Mouse (Mus musculus) NIH3T3 (cell line): Measurements from ENCODE around the gene Rnf24.
"Not testable (repeated sequence)": the region's sequence is repeated elsewhere in the genome, so short reads cannot be mapped to it uniquely, and the experiment has no call there.

Source experiments
- DNase-seq: peaks from one replicate; pipeline ENCODE4 v3.0.0-alpha.2; 2012; ENCODE audit warnings: low read depth

Rnf24 gene

DNA sequence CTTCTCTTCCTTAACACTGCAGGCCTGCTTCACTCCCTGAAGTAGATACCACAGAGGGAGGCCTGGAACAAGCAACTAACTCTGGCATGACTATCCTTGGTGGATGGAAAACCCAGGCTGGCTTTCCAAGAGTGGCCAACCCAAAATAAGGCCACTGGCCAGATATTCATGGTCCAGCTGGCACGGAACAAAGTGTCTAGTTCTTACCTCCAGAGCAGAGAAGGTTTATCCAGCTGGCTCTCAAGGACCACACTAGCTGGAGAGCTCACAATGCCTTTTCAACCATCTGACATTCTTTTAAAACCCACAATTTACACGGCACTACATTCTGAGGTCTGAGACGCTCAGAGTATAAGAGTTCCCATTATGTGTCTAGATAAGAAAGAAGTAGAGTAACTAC lies 8.2 kb downstream of the Rnf24 start:
- peak; percentile 21 for DNase-seq

DNA sequence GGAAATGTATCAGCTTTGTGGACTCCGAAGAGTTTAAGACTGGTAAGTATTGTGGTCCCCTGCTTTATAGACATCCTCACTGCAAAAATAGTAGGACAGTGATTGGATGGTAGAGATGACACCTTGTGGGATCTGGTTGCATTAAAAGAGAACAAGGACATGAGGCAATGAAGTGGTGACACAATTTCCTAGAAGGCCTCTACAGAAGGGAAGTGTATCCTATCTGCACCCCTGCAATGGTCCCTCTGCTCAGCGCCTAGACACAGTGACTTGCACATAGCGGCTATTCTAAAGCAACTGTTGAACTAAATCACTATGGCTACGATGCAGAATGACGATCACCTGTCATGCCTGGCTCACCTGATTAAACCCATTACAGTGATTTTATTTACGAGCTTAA lies 15.1 kb downstream of the Rnf24 start:
- DNase-seq, result no peak

DNA sequence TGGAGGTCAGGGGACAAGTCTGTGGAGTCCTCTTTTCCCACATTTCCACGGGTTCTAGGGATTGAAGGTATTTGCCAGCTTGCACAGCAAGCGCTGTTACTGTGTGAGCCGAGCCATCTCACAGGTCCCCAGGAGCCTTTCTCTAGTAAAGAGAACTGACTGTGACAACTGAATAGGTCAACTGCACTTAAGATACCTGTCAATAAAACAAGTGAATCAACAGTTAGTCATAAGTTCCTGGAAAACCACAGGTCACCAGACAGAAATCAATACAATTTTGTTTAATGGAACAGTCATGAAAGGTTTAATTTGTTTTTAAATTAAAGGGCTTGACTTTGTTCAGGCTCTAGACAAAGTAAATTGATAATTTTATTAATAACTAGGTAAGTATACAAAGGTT lies 22.1 kb downstream of the Rnf24 start:
- DNase-seq, result no peak

DNA sequence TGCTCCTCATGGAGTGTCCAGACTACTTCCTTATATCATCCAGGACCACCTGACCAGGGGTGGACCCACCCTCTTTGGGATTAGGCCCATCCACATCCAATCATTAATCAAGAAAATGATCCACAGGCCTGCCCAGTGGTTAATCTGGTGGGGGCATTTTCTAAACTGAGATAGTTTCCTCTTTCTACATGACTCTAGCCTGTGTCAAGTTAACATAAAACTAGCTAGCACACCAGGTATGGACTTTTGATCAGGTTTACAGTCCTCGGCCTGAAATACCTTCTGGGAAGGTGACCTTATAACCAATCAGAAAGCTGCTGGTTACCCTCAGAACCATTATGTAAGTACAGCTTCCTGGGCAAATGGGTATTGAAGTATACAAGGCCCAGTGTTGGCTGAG lies 23.7 kb downstream of the Rnf24 start:
- no peak for DNase-seq

DNA sequence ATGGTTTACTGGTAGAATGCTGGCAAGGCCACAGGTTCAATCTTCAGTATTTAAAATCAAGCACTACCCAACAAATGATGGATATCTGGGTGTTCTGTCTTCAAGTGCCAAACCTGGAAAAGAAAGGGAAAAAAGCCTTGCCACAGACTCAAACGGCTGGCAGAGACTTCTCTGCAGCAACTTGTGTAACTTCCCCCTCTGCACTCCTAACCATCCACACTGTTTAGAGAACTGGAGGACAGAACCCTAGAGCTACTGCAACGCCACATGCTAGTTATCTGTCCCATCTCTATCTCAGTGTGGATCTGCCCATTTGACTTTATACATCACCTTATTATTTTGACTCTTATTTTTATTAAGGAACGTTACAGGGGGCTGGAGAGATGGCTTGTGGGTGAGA lies 26.6 kb downstream of the Rnf24 start:
- DNase-seq, result no peak

DNA sequence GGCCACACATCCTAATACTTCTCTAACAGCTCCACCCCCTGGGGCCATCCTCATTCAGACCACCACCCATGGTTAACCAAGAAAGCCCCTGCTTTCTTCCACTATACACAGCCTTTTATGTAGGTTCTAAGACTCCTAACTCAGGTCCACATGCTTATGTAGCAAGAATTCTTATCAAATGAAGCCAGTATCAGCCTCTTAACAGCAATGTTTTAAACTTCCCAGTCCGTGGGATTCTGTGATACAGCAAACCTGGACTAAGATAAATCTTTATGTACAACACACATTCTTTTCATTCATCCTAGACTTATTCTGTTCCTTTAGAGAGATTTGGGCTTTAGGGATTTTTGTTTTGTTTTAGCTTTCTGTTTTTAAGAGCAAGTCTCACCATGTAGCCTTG lies 29.0 kb downstream of the Rnf24 start:
- DNase-seq, result no peak

DNA sequence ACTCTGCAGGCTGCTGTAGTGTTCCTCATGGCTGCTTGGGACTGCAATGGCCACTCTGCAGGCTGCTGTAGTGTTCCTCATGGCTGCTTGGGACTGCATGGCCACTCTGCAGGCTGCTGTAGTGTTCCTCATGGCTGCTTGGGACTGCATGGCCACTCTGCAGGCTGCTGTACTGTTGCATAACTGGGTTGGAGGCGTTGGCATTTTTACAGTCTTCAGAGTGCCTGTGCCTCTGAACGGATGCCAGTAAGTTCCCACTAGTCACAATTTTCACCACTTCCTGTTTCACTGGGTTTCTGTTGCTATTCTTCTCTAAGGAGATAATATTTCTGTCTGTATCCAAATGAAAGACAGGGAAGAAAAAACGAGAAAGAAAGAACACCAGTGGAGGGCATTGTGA lies 31.5 kb downstream of the Rnf24 start:
- peak; percentile 72 for DNase-seq

DNA sequence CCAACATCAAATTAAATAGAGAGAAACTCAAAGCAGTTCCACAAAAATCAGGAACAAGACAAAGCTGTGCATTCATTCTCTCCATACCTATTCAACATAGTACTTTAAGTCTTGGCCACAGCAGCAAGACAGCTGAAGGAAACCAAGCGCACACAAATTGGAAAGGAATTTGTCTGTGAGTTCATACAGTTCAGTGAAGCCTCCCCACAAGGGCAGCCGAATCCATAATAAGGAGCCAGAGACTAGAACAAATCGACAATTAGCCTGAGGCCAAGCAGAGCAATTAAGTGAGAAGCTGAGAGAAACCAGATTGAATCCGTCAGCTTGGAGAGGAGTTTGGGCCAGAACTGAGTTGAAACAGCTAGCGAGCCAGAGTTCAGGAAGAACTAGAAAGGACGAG lies 33.3 kb downstream of the Rnf24 start:
- DNase-seq, result no peak

DNA sequence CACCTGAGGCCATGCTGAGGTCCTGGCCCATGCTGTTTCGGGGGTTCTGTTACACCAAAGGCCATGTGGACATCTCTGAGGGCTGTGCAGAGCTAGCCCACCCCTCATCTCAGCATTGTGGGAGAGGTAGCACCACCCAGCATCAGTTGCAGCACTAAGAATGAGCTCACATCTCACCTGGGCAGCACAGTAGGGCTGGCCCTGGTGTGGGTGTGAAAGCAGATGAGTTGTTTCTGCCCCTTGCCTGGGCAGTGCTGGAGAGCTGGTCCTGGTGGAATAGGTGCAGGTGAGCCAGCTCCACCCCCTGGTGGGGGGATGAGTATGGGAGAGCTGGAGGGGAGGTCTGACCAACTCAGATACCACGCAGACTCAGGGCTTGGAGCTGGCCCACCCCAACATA lies 36.5 kb downstream of the Rnf24 start:
- DNase-seq, result no peak

DNA sequence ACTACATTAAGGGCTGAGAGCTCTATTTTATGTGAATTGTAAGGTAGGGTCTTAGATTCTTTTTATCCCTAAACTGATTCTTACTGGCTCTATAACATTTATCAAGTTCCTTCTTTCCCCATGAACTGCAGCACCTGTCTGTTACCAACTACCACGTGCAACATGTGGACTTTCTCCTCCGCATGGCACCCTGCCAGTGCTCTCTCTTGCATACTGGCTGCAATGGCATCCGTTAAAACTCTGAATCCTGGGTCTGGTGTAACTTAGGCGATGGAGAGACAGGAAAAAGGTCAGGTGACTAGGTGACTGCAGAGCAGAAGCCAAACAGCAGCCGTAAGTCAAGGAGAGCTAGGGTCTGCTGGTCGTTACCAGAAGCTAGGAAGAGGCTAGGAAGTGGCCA lies 43.4 kb downstream of the Rnf24 start:
- DNase-seq, result no peak

DNA sequence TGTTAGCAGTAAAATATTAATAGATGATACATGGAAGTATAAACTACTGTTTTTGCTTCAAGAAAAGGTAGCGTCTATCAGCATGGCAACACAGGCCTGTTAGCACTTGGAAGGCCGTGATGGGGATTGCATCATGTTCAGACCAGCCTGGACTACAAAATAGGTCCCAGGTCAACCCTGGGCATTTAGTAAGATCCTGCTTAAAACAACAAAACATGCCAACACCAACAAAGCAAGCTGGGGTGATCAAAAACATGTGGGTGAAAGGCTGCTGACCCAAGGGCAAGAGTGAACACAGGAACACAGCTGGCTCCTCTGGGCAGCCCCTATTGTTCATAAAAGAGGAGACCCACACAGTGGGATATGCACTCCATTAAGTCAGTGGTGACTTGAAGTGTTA lies 44.9 kb downstream of the Rnf24 start:
- no peak for DNase-seq

DNA sequence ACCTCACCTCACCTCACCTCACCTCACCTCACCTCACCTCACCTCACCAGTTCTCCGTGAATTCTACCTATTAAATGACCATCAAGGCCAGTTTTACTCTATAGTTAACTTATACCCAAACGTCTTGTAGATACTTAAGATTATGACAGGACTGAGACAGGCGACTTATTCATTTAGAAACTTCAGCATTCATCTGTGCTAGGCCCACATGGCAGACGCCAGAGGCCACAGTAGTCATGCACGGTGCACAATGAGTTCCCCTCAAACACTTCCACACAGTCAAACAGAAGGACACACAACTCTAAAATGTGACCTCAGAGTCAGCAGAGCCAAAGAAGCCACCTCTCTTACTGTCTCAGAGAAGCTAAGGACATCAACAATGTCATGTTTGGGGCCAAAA lies 45.3 kb downstream of the Rnf24 start:
- DNase-seq, result no peak

DNA sequence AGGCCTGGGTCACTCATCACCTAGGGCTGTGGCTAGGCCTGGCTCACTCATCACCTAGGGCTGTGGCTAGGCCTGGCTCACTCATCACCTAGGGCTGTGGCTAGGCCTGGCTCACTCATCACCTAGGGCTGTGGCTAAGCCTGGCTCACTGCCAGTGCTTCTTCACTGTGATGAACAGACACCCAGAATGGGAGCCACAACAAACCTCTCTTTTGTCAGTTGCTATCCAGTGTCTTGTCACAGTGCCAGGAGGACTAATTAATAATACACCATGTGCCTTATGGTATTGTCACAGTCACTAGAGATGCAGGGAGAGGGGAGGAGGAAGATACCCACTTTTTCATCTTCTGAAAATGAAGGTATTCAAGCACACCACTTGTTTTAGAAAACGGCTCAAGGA lies 47.5 kb downstream of the Rnf24 start:
- peak; percentile 55 for DNase-seq

DNA sequence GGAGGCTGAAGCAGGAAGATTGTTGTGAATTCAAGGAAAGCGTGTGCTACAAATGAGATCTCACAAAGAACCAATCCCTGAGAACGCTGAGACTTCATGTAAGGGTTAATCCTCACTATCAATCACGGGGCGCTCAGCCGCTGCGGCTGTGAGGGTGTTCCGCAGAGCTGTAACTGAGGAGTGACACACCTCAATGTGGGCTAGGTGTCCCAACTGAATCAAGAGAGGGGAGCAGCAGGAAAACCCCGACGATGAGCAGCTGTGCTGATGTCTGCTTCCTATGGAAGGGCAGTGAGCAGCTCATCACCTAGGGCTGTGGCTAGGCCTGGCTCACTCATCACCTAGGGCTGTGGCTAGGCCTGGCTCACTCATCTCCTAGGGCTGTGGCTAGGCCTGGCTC lies 48.2 kb downstream of the Rnf24 start:
- no peak for DNase-seq

DNA sequence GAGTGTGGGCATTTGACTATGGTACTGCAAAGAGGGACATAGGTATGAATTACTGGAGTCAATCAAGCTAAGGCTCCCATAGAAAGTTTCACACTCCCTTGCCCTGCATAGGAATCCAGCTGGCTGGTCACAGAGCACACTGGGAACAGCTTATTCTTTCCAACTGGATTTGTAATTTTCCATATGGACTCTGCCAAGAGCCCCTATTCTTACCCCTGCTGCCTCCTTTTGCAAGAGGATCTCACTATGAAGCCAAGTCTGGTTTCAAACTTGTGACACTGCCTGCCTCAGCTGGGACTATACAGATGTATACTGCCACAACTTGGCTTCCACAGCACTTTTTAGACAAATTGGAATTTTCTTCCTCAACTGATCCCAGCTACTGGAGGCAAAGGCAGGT lies 51.1 kb downstream of the Rnf24 start:
- no peak for DNase-seq

DNA sequence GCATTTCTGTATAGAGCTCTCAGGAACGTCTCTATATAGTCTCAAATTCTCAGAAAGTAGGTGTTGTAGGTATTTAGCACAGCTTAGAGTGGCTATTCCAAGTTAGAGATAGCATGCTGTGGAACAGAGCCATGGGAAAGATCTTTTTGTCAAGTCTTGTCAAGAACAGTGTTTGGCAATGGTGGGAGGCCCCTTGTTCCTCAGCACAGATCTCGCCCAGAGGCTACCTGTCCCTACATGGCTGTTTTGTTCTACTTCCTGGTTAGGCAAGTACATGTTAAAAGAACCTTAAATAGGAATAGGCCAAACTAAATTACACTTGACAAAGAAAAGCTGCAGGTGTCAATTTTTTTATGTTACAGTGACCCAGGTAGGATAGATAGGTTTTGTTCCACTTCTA lies 52.2 kb downstream of the Rnf24 start:
- no peak for DNase-seq

DNA sequence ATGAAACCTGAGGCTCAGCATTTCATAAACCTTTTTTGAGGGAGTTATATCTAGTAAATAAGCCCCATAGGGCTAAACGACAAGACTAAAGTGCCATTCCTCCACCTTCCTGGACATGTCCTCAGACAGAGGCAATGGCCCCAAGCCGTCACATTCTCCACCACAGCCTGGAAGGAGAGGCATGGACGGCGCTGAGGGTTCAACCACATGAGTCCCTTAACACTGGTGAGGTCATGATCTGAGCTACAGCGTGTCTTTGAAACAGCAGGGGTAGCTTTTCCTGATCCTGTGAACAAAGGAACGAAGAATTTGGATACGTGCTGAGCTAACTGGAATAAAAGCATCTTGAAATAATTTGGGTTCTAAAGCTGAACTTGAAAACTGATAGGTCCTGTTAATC lies 54.0 kb downstream of the Rnf24 start:
- not testable (repeated sequence) for DNase-seq

DNA sequence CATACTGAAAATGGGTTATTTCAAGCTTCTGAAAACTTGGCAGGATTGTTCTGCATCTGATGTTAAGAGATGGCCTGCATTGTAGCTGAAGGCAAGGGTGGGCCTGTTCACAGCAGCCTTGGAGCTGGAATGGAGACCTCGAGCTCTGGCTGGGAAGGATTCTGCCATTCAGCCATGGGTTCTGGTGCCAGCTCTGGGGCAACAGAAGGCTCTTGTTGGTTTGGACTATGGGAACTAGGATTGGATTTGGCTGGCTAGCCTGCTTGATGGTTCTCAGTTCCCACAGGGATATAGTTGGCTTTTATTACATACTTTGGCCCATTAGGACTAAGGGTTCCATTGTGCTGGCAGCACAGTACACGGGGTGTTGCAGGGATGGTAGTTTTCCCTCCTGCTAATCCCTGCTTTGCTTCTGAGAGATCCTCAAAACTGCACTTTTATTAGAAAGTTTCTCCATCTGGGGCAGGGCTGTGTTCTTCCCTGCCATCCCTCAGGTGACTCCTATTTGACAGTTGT lies 55.9 kb downstream of the Rnf24 start:
- no peak for DNase-seq

DNA sequence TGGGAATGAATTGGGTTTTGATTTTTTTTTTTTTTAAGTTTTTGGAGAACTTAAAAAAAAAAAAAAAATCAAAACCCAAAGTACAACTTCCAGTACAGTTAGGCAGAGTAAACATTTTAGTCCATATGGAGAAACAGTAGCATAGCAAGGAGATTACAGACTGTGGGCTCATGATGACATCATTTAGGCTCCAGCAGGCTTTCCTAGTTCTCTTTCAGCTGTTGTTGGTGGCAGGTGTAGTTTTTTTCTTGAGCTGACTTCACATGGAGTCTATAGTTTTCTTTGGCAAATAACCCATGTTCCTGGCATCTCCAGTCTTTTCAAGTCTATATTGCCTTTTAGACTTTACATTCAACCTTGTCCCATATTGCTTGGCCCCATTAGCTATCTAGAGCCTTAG lies 62.0 kb downstream of the Rnf24 start:
- DNase-seq, result no peak

DNA sequence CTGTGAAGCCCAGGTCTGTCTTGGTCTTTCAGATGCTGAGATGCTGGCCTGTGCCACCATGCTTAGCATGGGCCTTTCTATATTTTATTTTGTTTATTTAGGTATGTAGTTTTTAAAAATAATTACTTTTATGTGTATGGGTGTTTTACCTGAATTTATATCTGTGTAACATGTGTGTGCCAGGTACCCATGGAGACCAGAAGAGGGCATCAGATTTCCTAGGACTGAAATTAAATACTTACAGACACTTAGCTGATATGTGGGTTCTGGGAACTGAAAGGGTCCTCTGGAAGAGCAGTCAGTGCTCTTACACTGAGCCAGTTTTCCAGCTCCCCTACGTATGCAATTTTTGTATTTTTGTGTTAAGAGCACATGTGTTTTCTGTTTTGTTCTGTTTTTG lies 66.4 kb downstream of the Rnf24 start:
- peak; percentile 24 for DNase-seq

DNA sequence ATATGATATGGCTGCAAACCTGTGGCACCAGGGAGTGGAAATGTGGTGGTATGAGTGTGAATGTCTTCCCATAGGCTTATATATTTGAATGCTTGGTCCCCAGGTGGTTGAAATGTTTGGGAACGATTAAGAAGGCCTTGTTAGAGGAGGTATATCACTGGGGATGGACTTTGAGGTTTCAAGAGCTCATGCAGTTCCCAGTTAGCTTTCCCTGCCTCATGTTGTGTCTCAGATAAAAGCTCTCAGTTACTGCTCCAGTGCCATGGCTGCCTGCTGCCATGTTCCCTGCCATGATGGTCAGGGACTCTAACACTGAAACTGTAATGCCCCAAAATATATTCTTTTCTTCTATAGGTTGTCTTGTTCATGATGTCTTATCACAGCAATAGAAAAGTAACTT lies 71.1 kb downstream of the Rnf24 start:
- DNase-seq, result no peak

DNA sequence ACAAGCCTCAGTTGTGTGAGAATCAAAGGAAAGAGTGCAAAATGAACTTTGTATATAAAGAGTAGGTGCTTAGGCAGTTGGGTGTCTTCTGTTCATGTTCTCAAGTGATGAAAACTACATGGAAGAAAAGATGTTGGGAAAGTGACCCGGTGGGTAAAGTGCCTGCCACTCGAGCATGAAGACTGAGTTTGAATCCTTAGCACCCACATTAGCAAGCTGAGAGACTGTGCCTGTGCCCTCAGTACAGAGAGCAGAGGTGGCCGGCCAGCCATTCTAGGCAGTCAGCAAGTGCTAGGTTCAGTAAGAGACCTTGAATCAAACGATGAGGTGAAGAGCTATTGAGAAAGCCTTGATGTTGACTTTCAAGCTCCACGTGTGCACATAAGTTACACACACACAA lies 76.0 kb downstream of the Rnf24 start:
- DNase-seq, result no peak

DNA sequence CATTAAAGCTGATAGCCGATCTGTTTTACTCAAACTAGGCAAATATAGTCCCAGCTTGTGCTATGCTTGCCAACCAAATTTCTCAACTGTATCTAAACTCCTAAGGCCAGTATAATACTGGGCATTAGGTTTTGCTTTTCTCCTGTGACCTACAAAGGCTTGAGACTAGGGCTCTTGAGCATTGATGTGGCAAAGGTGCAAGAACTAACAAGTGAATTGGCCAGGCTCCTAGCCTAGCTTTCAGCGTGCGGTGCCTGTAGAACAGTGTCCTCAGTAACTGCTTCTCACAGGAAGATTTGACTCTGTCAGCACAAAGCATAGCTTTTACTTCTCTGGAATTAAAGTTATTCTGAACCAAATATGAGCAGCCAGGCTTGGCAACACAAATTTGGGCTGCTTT lies 77.2 kb downstream of the Rnf24 start:
- no peak for DNase-seq

DNA sequence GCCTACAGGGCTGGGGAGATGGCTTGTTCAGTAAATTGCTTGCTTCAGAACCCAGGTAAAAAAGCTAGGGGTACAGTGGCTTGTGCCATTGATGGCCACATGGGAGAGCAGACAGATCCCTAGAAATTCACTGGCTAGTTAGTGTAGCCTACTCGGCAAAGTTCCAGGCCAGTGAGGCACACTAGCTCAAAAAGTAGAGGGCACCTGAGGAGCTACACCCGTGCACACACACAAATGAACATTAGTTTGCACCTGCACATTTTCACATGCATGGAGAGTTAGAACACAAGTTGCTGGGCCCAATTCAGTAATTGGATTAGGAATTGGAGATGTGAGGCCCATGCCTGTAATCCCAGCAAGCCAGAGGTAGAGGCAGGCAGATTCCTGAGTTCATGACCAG lies 87.6 kb downstream of the Rnf24 start:
- peak; percentile 9 for DNase-seq

DNA sequence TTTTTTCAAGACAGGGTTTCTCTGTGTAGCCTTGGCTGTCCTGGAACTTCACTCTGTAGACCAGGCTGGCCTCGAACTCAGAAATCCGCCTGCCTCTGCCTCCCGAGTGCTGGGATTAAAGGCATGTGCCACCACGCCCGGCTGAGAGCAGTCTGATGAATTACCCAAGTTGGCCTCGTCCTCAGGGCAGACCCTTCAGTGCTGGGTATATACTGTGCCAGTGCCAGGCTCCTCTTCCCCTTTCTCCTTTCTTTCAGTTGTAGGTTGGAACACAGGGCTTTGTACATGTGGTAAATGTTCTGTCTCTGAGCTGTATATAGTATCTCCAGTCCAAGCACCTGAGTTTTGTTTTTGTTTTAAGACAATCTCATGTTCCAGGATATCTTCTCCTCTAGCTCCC lies 88.7 kb downstream of the Rnf24 start:
- peak; percentile 5 for DNase-seq
